Mouse (Mus musculus) heart, postnatal 10 days (tissue): ENCODE results near the gene Taok2. TPM values are rescaled to one million over a fixed set of nuclear protein-coding genes. Genes with fewer than 3 reads are reported as not detected.
"Not testable (repeated sequence)": the region's sequence is repeated elsewhere in the genome, so short reads cannot be mapped to it uniquely, and the experiment has no call there.

Experiments used
- DNase-seq, 2 experiments: peaks; one replicate each; pipeline ENCODE4 v3.0.0; 2021
- intact Hi-C: fragments of 180-260 bp; cut with DNase I; formaldehyde crosslinking; loops from one replicate; pipeline ENCODE4 v1.15.1; 2025
- total RNA-seq, 2 experiments: library from RNA; stranded (reverse); gene quantifications; 2 replicates each; pipeline ENCODE4 v1.2.3; 2021

Taok2 gene
- 10 to 100 TPM; 65.6 to 65.7 TPM for total RNA-seq

GRCm38 (mm10) chr7:126884286-126885164 is at the start of gene Taok2:
TSS of gene Taok2 (minus strand) at chr7:126884703.
- intact Hi-C loops = loop anchor here (5.0 kb wide), 2 partner anchors 43 to 52 kb away; partner anchors contain the start of genes 4930451I11Rik and Kctd13
- peak; percentile 98 for DNase-seq

- intact Hi-C loops = no loop called here
- no peak for DNase-seq
Observed at GRCm38 (mm10) chr7:126932652-126933051, 48.1 kb upstream of the Taok2 start.

GRCm38 (mm10) chr7:126929046-126929445 is 44.5 kb upstream of the Taok2 start:
- intact Hi-C loops = loop anchor here (5.0 kb wide), 1 partner anchor 42 kb away; no protein-coding TSS in a partner anchor
- no peak for DNase-seq

GRCm38 (mm10) chr7:126928384-126929037 is 44.0 kb upstream of the Taok2 start, which contains the start of gene Kctd13:
TSS of gene Kctd13 (plus strand) at chr7:126928879.
- intact Hi-C loops = loop anchor here (5.0 kb wide), 1 partner anchor 41 kb away; no protein-coding TSS in a partner anchor
- DNase-seq = peak; percentile 95 to 96

- DNase-seq = no peak
- intact Hi-C loops = loop anchor here (5.0 kb wide), 1 partner anchor 39 kb away; no protein-coding TSS in a partner anchor
Observed at GRCm38 (mm10) chr7:126926299-126926698, 41.8 kb upstream of the Taok2 start.

GRCm38 (mm10) chr7:126923999-126924398 is 39.5 kb upstream of the Taok2 start:
- peak in 1 of 2 experiments; percentile 4 for DNase-seq
- intact Hi-C loops = no loop called here

GRCm38 (mm10) chr7:126922624-126923060 is 38.1 kb upstream of the Taok2 start, which contains the start of gene Tmem219:
TSS of gene Tmem219 (minus strand) at chr7:126922917.
- intact Hi-C loops = no loop called here
- peak; percentile 69 to 72 for DNase-seq

- no peak for DNase-seq
- intact Hi-C loops = no loop called here
Observed at GRCm38 (mm10) chr7:126921563-126921962, 37.1 kb upstream of the Taok2 start.

- intact Hi-C loops = no loop called here
- DNase-seq = no peak
Observed at GRCm38 (mm10) chr7:126919973-126920372, 35.5 kb upstream of the Taok2 start.

GRCm38 (mm10) chr7:126918356-126918755 is 33.9 kb upstream of the Taok2 start:
- intact Hi-C loops, DNase-seq: not testable (repeated sequence)

GRCm38 (mm10) chr7:126914844-126915243 is 30.3 kb upstream of the Taok2 start:
- no peak for DNase-seq
- intact Hi-C loops = loop anchor here (5.0 kb wide), 1 partner anchor 142 kb away; no protein-coding TSS in a partner anchor

- no peak for DNase-seq
- intact Hi-C loops = no loop called here
Observed at GRCm38 (mm10) chr7:126905590-126905989, 21.1 kb upstream of the Taok2 start.

- DNase-seq, intact Hi-C loops: not testable (repeated sequence)
Observed at GRCm38 (mm10) chr7:126899781-126900180, 15.3 kb upstream of the Taok2 start.

- intact Hi-C loops = no loop called here
- peak; percentile 98 to 99 for DNase-seq
Observed at GRCm38 (mm10) chr7:126898102-126898990, 13.8 kb upstream of the Taok2 start.

GRCm38 (mm10) chr7:126897390-126898101 is 13.0 kb upstream of the Taok2 start:
- intact Hi-C loops = no loop called here
- DNase-seq = peak; percentile 50 to 58

- intact Hi-C loops = no loop called here
- DNase-seq = peak in 1 of 2 experiments; percentile 20
Observed at GRCm38 (mm10) chr7:126896912-126897311, 12.4 kb upstream of the Taok2 start.

- DNase-seq = no peak
- intact Hi-C loops = loop anchor here (5.0 kb wide), 2 partner anchors 38 to 57 kb away; partner anchors contain the start of genes 4930451I11Rik and Kctd13
Observed at GRCm38 (mm10) chr7:126888852-126889251, 4.3 kb upstream of the Taok2 start.

GRCm38 (mm10) chr7:126887281-126887680 is 2.8 kb upstream of the Taok2 start:
- intact Hi-C loops = loop anchor here (5.0 kb wide), 2 partner anchors 40 to 55 kb away; partner anchors contain the start of genes 4930451I11Rik and Kctd13
- DNase-seq = no peak

GRCm38 (mm10) chr7:126883731-126884181 is 747 bp downstream of the Taok2 start:
- intact Hi-C loops = no loop called here
- peak; percentile 33 to 52 for DNase-seq
